Mouse (Mus musculus) lung, embryonic 14.5 days (tissue): Measurements from ENCODE around the gene Ube4a. TPM values are rescaled to one million over a fixed set of nuclear protein-coding genes. Genes with fewer than 3 reads are reported as not detected.
"Not testable (repeated sequence)": the region's sequence is repeated elsewhere in the genome, so short reads cannot be mapped to it uniquely, and the experiment has no call there.

Source experiments
- ATAC-seq: fragments of 200-750 bp; cut with Nextera tagmentation; 2 replicates; pipeline ENCODE4 v1.8.0; 2017; ENCODE audit warnings: mild to moderate bottlenecking, moderate TSS enrichment, moderate library complexity; ENCODE audit not compliant: insufficient read depth
- DNase-seq: peaks from one replicate; pipeline ENCODE4 v3.0.0-alpha.2; 2015
- H3K27ac ChIP-seq: fragments of 300-500 bp; sonication (generic); 2 replicates; pipeline ENCODE4 v1.5.1; 2014; ENCODE audit warnings: low read depth, mild to moderate bottlenecking, moderate library complexity
- H3K27me3 ChIP-seq: fragments of 300-500 bp; sonication (generic); 2 replicates; pipeline ENCODE4 v1.6.1; 2014; ENCODE audit warnings: low read length, control low read depth; ENCODE audit not compliant: insufficient read depth
- H3K36me3 ChIP-seq: fragments of 300-500 bp; sonication (generic); 2 replicates; pipeline ENCODE4 v1.6.1; 2014; ENCODE audit warnings: control low read depth; ENCODE audit not compliant: insufficient read depth
- H3K4me1 ChIP-seq: fragments of 300-500 bp; sonication (generic); 2 replicates; pipeline ENCODE4 v1.6.1; 2014; ENCODE audit warnings: antibody characterized with exemption, control low read depth; ENCODE audit not compliant: insufficient read depth
- H3K4me2 ChIP-seq: fragments of 300-500 bp; sonication (generic); 2 replicates; pipeline ENCODE4 v1.6.1; 2014; ENCODE audit warnings: mild to moderate bottlenecking
- H3K4me3 ChIP-seq: fragments of 300-500 bp; sonication (generic); 2 replicates; pipeline ENCODE4 v1.5.1; 2014; ENCODE audit warnings: low read depth, low read length
- H3K9ac ChIP-seq: fragments of 300-500 bp; sonication (generic); 2 replicates; pipeline ENCODE4 v1.6.1; 2014
- H3K9me3 ChIP-seq: fragments of 300-500 bp; sonication (generic); 2 replicates; pipeline ENCODE4 v1.6.1; 2016; ENCODE audit warnings: low read depth, low read length, control low read depth
- CTCF ChIP-seq: IDR thresholded peaks from 2 replicates; pipeline ENCODE4 v1.5.1; 2016; ENCODE audit warnings: antibody characterized with exemption, low read depth
- WGBS: fragments of 180-500 bp; shearing (Covaris S2); extraction: QIAGEN DNeasy Blood & Tissue Kit; methylation state at CpG from one replicate; pipeline ENCODE4 v1.1.7; 2014; 5-methylcytosine and 5-hydroxymethylcytosine counted together
- polyA plus RNA-seq: library from polyadenylated mRNA; unstranded; fragments of >200 nt; fragmentation: Nextera tagmentation; extraction: Ambion mirVana; gene quantifications from 2 replicates; pipeline ENCODE4 v1.2.1, GENCODE M21; 2014

Gene Ube4a
- polyA plus RNA-seq, 1 experiment from 2014 or later = 30.3 TPM

GRCm38 (mm10) chr9:44981104-44981503 lies 15.7 kb upstream of the Ube4a start:
- H3K27ac ChIP-seq = no peak overlapping the region
- ATAC-seq = no peak
- 78% methylated on average over 2 of the region's 2 CpGs for WGBS
- no peaks in the 10 kb centered on the region for H3K27me3 ChIP-seq
- H3K9ac ChIP-seq = no peak overlapping the region
- H3K4me3 ChIP-seq = no peak overlapping the region
- no peaks in the 10 kb centered on the region for H3K4me1 ChIP-seq
- TF ChIP-seq CTCF = no peak
- H3K4me2 ChIP-seq = no peak overlapping the region
- no peak for DNase-seq
- H3K9me3 ChIP-seq = no peaks in the 10 kb centered on the region
- H3K36me3 ChIP-seq = no peaks in the 10 kb centered on the region

- DNase-seq (no peak), ATAC-seq (no peak)
- H3K27me3 ChIP-seq = no peaks in the 10 kb centered on the region
- no peak within 1 kb of the TSS for H3K27ac ChIP-seq
- H3K4me2 ChIP-seq = no peak within 1 kb of the TSS
- H3K9ac ChIP-seq = no peak within 1 kb of the TSS
- WGBS = 53% methylated on average over 3 of the region's 3 CpGs
- no peaks in the 10 kb centered on the region for H3K36me3 ChIP-seq
- H3K4me3 ChIP-seq = no peak within 1 kb of the TSS
- no peaks in the 10 kb centered on the region for H3K4me1 ChIP-seq
- no peak for TF ChIP-seq CTCF
- no peaks in the 10 kb centered on the region for H3K9me3 ChIP-seq
These were observed 14.8 kb upstream of the Ube4a start, which contains the start of gene Cd3g for GRCm38 (mm10) chr9:44980242-44980641. Cd3g (minus strand) TSS chr9:44980431.

GRCm38 (mm10) chr9:44979806-44980205 lies 14.4 kb upstream of the Ube4a start:
- no peak for ATAC-seq
- H3K4me1 ChIP-seq = no peaks in the 10 kb centered on the region
- WGBS = 73% methylated on average over 7 of the region's 7 CpGs
- DNase-seq = no peak
- no peak overlapping the region for H3K4me3 ChIP-seq
- no peak overlapping the region for H3K9ac ChIP-seq
- TF ChIP-seq CTCF = no peak
- H3K27ac ChIP-seq = no peak overlapping the region
- H3K9me3 ChIP-seq = no peaks in the 10 kb centered on the region
- H3K27me3 ChIP-seq = no peaks in the 10 kb centered on the region
- no peak overlapping the region for H3K4me2 ChIP-seq
- no peaks in the 10 kb centered on the region for H3K36me3 ChIP-seq

- DNase-seq (no peak), ATAC-seq (no peak)
- Histone ChIP-seq H3K9ac (no peak overlapping the region), H3K4me1 (no peaks in the 10 kb centered on the region), H3K9me3 (no peaks in the 10 kb centered on the region), H3K4me2 (no peak overlapping the region), H3K27ac (no peak overlapping the region), H3K4me3 (no peak overlapping the region), H3K27me3 (no peaks in the 10 kb centered on the region), H3K36me3 (no peaks in the 10 kb centered on the region)
- no peak for TF ChIP-seq CTCF
- WGBS = 50% methylated on average over 6 of the region's 6 CpGs
These were observed 12.4 kb upstream of the Ube4a start for GRCm38 (mm10) chr9:44977813-44978212.

- TF ChIP-seq CTCF = 0 out of 2 replicates have a peak, but pooled peaks have one; percentile 11
- H3K27me3 ChIP-seq = no peaks in the 10 kb centered on the region
- peaks cover 4% of the 10 kb centered on the region; the same call in 1 of the 2 replicates for H3K4me1 ChIP-seq
- H3K9ac ChIP-seq = no peak overlapping the region
- DNase-seq (peak; percentile 5), ATAC-seq (no peak)
- 73% methylated on average over 1 of the region's 1 CpGs for WGBS
- H3K4me3 ChIP-seq = no peak overlapping the region
- H3K36me3 ChIP-seq = no peaks in the 10 kb centered on the region
- H3K4me2 ChIP-seq = no peak overlapping the region
- no peaks in the 10 kb centered on the region for H3K9me3 ChIP-seq
- no peak overlapping the region for H3K27ac ChIP-seq
These were observed 4.0 kb upstream of the Ube4a start for GRCm38 (mm10) chr9:44969450-44969849.

GRCm38 (mm10) chr9:44967763-44968162 lies 2.4 kb upstream of the Ube4a start:
- not testable (repeated sequence) for H3K36me3 ChIP-seq, H3K4me3 ChIP-seq, H3K4me1 ChIP-seq, DNase-seq, H3K9ac ChIP-seq, ATAC-seq, H3K9me3 ChIP-seq, H3K4me2 ChIP-seq, H3K27ac ChIP-seq, H3K27me3 ChIP-seq
- WGBS = 80% methylated on average over 5 of the region's 5 CpGs

GRCm38 (mm10) chr9:44966815-44967242 lies 1.4 kb upstream of the Ube4a start:
- Histone ChIP-seq H3K4me1 (peaks cover 7% of the 10 kb centered on the region; the same call in 1 of the 2 replicates), H3K4me2 (no peak overlapping the region), H3K27ac (no peak overlapping the region), H3K4me3 (no peak overlapping the region), H3K27me3 (no peaks in the 10 kb centered on the region), H3K36me3 (peaks cover 13% of the 10 kb centered on the region; the same call in 1 of the 2 replicates), H3K9ac (no peak overlapping the region), H3K9me3 (no peaks in the 10 kb centered on the region)
- ATAC-seq = no peak
- peak; percentile 77 for TF ChIP-seq CTCF
- 23% methylated on average over 3 of the region's 3 CpGs for WGBS
- peak; percentile 81 for DNase-seq
